Mouse (Mus musculus) layer of hippocampus, adult 2 months (tissue): Measurements from ENCODE around the gene B3gnt9. TPM values are rescaled to one million over a fixed set of nuclear protein-coding genes. Genes with fewer than 3 reads are reported as not detected.
A peak's percentile ranks its signal among the peaks of the same experiment; 100 is the strongest.
"Not testable (repeated sequence)": the region's sequence is repeated elsewhere in the genome, so short reads cannot be mapped to it uniquely, and the experiment has no call there.

Source experiments
- DNase-seq, 2 experiments: peaks; one replicate each; pipeline ENCODE4 v3.0.0; 2022; ENCODE audit warnings: low spot score in 2 of 2
- H3K27ac ChIP-seq: fragments of 200-600 bp; 2 replicates; pipeline ENCODE4 v1.8.1; 2022
- H3K4me3 ChIP-seq: fragments of 200-600 bp; 2 replicates; pipeline ENCODE4 v1.8.1; 2022; ENCODE audit warnings: mild to moderate bottlenecking
- CTCF ChIP-seq: fragments of 200-600 bp; conservative IDR thresholded peaks from 2 replicates; pipeline ENCODE4 v1.8.1; 2022; ENCODE audit warnings: antibody characterized with exemption, mild to moderate bottlenecking, moderate library complexity
- long read RNA-seq, 2 experiments: library from polyadenylated mRNA; stranded (forward); transcript quantifications; one replicate each; pipeline ENCODE4 v2.0.0; 2021; ENCODE audit warnings: borderline mapping rate in 2 of 2
- total RNA-seq, 2 experiments: library from RNA; stranded (reverse); gene quantifications; 2 replicates each; pipeline ENCODE4 v1.2.3; 2021

The B3gnt9 gene
- 1 to 10 TPM; 2.9 TPM for total RNA-seq
- long read RNA-seq, experiment 1, partial matches to known transcripts: 0 of 3 reads
- long read RNA-seq, experiment 1, other reads (novel, unspliced or antisense): 0 of 3 reads
- long read RNA-seq, experiment 2, partial matches to known transcripts: 0 of 2 reads
- long read RNA-seq, experiment 2, other reads (novel, unspliced or antisense): 0 of 2 reads

GRCm38 (mm10) chr8:105254966-105255350 lies at the start of gene B3gnt9:
B3gnt9 (minus strand) TSS chr8:105255153.
- DNase-seq: peak in 1 of 2 experiments; percentile 34

GRCm38 (mm10) chr8:105303874-105304273 lies 48.9 kb upstream of the B3gnt9 start:
- Histone ChIP-seq H3K4me3 (no peak overlapping the region), H3K27ac (no peak overlapping the region; the same call in 1 of the 2 replicates)
- no peak for TF ChIP-seq CTCF
- DNase-seq: no peak

More at GRCm38 (mm10) chr8:105254966-105255350, at the start of gene B3gnt9:
- peak within 1 kb of the TSS; percentile 83 for H3K27ac ChIP-seq
- peak within 1 kb of the TSS; percentile 86 for H3K4me3 ChIP-seq
- no peak for TF ChIP-seq CTCF

DNA sequence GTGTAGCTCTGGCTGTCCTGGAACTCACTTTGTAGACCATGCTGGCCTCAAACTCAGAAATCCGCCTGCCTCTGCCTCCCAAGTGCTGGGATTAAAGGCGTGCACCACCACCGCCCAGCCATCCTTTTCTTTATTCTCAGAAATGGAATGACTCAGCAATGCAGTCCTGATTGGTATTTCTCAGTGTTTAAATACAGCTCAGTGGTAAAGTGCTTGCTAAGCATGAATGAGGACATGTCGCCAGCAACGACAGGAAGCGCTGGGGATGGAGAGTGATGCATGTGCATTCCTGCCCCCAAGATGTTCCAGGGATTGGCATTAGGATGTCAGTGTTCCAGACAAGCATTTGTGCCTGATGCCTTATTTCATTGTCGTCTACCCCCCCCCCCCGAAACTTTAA lies 48.4 kb upstream of the B3gnt9 start:
- DNase-seq: no peak
- H3K27ac ChIP-seq: no peak overlapping the region
- TF ChIP-seq CTCF: no peak
- H3K4me3 ChIP-seq: no peak overlapping the region

- no peak for DNase-seq
- no peak overlapping the region for H3K4me3 ChIP-seq
- TF ChIP-seq CTCF: no peak
Measured at GRCm38 (mm10) chr8:105299962-105300361, 45.0 kb upstream of the B3gnt9 start.

DNA sequence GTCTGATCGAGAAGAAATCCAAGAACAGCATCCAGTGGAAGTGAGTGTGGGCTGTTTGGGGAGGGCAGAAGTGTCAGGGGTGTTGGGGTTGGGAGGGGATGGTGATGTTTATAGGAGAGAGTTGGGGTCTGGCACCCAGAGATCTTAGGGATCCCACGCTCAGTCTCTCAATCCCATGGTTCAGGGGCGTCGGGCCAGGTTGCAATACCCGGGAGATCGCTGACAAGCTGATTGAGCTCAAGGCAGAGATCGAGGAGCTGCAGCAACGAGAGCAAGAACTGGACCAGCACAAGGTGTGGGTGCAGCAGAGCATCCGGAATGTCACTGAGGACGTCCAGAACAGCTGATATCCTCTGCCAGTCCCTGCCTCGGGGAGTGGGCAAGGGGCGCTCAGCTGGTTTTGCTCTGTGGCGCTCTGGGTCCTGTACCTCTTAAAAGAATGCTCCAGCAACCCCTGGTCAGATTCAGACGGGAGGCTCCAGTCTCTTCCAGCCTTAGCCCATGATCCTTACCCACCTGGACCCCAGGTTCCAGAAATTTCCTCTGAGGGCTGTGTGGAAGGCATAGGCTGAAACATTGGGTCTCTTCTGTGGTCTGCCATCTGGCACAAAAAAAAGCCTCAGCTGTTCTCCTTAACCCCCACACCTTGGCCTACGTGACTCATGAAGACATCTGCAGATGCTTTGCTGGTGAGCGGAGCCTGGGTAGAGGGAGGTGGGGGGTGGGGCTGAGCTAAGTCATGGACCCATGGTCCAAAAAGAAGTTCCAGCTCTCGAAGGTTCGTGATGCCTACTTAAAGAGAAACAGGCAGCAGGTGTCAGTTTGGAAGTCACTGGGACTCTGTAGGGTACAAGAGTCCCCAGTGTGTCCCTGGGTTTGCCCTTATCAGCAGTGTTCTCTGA lies 43.6 kb upstream of the B3gnt9 start:
- Histone ChIP-seq H3K27ac (peak overlapping the region; percentile 84), H3K4me3 (peak overlapping the region; percentile 99)
- TF ChIP-seq CTCF: no peak
- no peak for DNase-seq

More at GRCm38 (mm10) chr8:105299962-105300361, 45.0 kb upstream of the B3gnt9 start:
- no peak overlapping the region for H3K27ac ChIP-seq

- peak within 1 kb of the TSS; percentile 99 for H3K4me3 ChIP-seq
- peak; percentile 15 for TF ChIP-seq CTCF
- H3K27ac ChIP-seq: peak within 1 kb of the TSS; percentile 84
- peak; percentile 92 to 93 for DNase-seq
Measured at GRCm38 (mm10) chr8:105297511-105298192, 42.7 kb upstream of the B3gnt9 start, which contains the start of gene E2f4. E2f4 (plus strand) TSS chr8:105297663.

DNA sequence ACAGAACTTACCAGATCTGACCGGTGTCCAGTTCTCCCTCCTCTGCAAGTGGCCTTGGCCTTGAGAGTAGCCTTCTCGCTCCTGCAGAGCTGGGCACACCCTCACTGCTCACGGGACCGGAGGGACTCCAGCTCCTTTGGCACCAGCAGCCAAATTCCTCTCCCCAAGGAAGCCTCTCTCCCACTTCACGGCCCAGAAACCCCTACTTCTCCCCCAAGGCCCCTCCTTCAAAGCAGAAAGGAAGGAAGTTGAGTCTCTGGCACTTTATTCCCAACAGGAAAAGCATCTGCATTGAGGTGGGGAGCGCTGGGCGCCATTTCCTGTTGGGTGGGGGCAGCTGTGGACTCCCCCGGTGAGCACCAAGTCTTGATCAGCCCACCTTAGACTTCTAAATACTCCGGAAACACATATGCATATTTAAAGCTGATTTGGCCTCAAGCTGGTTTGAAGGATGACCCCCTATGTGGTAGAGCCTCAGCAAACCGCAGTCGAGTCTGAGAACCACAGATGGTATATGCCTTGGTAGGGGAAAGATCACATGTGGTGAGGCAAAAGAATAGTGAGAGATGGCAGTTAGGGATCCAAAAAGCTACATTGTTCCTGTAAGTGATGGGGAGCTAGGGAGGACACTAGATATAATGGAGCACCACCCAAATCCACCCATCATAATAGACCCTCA lies 41.1 kb upstream of the B3gnt9 start, which contains the start of gene Exoc3l:
TSS of gene Exoc3l (minus strand) at position 207 of the 679 bp plus-strand sequence.
- DNase-seq: no peak
- Histone ChIP-seq H3K4me3 (no peak within 1 kb of the TSS; the same call in 1 of the 2 replicates), H3K27ac (peak within 1 kb of the TSS; percentile 84)
- no peak for TF ChIP-seq CTCF

DNA sequence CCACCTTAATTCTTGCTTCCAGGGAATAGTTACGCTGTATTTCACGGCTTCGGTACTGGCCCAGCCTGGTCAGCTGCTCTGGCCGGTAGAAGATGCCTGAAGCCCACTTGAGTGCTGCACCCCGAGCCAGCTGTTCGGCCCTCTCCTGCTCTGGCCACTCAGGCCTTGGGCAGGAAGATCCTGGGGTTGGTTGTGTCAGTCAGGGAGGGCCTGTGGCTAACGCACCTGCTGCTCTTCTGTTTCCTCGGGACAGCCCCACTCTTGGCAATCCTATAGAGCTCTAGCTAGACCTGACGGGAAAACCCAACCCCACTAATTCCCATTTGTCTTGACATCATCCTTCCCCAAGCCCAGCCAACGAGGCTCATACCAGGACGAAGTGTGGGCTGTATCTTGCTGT lies 40.3 kb upstream of the B3gnt9 start:
- no peak for TF ChIP-seq CTCF
- no peak for DNase-seq
- no peak overlapping the region for H3K4me3 ChIP-seq
- H3K27ac ChIP-seq: no peak overlapping the region

GRCm38 (mm10) chr8:105294776-105295175 lies 39.8 kb upstream of the B3gnt9 start:
- Histone ChIP-seq H3K4me3 (no peak overlapping the region), H3K27ac (no peak overlapping the region)
- no peak for DNase-seq
- TF ChIP-seq CTCF: no peak

- no peak overlapping the region for H3K27ac ChIP-seq
- DNase-seq: no peak
- H3K4me3 ChIP-seq: no peak overlapping the region
- no peak for TF ChIP-seq CTCF
Measured at GRCm38 (mm10) chr8:105293405-105293804, 38.5 kb upstream of the B3gnt9 start.

DNA sequence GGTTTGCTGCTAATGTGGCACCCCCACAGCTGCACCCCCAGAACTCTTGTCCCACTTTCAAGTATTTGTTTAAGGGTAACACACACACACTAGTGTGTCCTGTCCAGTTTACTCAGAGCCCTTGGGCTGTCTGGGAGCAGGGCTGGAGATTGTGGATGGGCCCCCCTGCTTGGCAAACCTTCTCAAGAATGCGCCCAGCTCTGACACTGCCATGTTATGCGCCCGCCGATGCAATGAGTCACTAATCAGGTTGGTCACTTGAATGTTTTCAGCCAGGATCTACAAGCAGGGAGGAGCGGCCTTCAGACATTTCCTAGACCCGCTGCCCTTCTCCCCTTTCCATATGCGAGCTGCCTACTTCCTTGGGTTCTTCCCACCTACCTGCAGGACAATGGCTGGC lies 37.5 kb upstream of the B3gnt9 start:
- DNase-seq: no peak
- H3K4me3 ChIP-seq: no peak overlapping the region
- TF ChIP-seq CTCF: no peak
- no peak overlapping the region for H3K27ac ChIP-seq

GRCm38 (mm10) chr8:105291802-105292201 lies 36.8 kb upstream of the B3gnt9 start:
- not testable (repeated sequence) for H3K27ac ChIP-seq, H3K4me3 ChIP-seq, DNase-seq
- TF ChIP-seq CTCF: peak; percentile 65

GRCm38 (mm10) chr8:105291364-105291763 lies 36.4 kb upstream of the B3gnt9 start:
- DNase-seq, H3K4me3 ChIP-seq, H3K27ac ChIP-seq: not testable (repeated sequence)
